27 mouse cellular contexts compared by ENCODE assay signal in genomic region chr7:75365480-75365879, GRCm38 (mm10). TPM values are rescaled to one million over a fixed set of nuclear protein-coding genes. Genes with fewer than 3 reads are reported as not detected.
DNase-seq lines count a peak whose midpoint lies in the region; ATAC-seq and TF ChIP-seq lines count a peak whose summit lies in the region.
"Had no signal": no experiment of that assay in that cellular context is flagged by ENCODE, and none has a peak within 500 bp of the region (broad histone marks: within the 10 kb centered on the region; RNA-seq: fewer than 3 reads in every experiment).

No protein-coding gene starts in this region.

- peaks cover 20% of the 10 kb centered on the region for H3K4me1 ChIP-seq in thymus, adult 2 months (replicated peaks; ENCODE audit: control insufficient read depth, insufficient read depth, low read length)
- H3K4me1 ChIP-seq: embryonic facial prominence, embryonic 13.5 days; intestine, embryonic 15.5 days had no signal

- peak; percentile 8 to 38; a peak in 1 of 4 replicates for ATAC-seq in hematopoietic stem cell, adult 5-6 weeks (replicated peaks in 1 of 2; ENCODE audit: insufficient read depth in 1 of 2, low FRiP score in 2 of 2, low TSS enrichment in 1 of 2, low read depth in 1 of 2, poor library complexity in 2 of 2, severe bottlenecking in 2 of 2)
- ATAC-seq in megakaryocyte progenitor cell, adult 5-6 weeks (replicated peaks; ENCODE audit: poor library complexity) = peak; percentile 72
- ATAC-seq: activated CD4-positive, CD25-positive, alpha-beta regulatory T cell, adult 4 months; CD4-positive, CD25-positive, alpha-beta regulatory T cell, adult 4 months; forebrain, embryonic 15.5 days; intestine, embryonic 15.5 days had no signal

- TF ChIP-seq CTCF in thymus, adult 2 months (IDR thresholded peaks at IDR 0.05; ENCODE audit: borderline replicate concordance, control insufficient read depth, extremely low read depth, insufficient read depth, low read length, poor library complexity) = no peak

- H3K36me3 ChIP-seq in thymus, adult 2 months (ENCODE audit: control insufficient read depth, insufficient read depth, low read length) = no peaks in the 10 kb centered on the region
- H3K36me3 ChIP-seq: embryonic facial prominence, embryonic 10.5 days; embryonic facial prominence, embryonic 13.5 days; forebrain, embryonic 12.5 days; forebrain, embryonic 15.5 days; hindbrain, embryonic 10.5 days; hindbrain, embryonic 15.5 days; intestine, embryonic 15.5 days had no signal

- DNase-seq in lung, postnatal 36 days = peak; percentile 20
- DNase-seq in lung, postnatal 10 days = no peak
- peak; percentile 39 for DNase-seq in Muller cell, postnatal 12 days (ENCODE audit: inconsistent ontology term)
- no peak for DNase-seq in thymus, adult 2 months
- no peak for DNase-seq in gastrocnemius, postnatal 10 days
- no peak for DNase-seq in layer of hippocampus, adult 18-20 months (ENCODE audit: low spot score in 2 of 2)
- DNase-seq: adrenal gland, postnatal 10 days; cerebellum, adult 11 months; cerebellum, adult 2 months; cerebellum, adult 9-11 months; cerebellum, postnatal 25 days; embryo, embryonic 11 days; gastrocnemius, postnatal 36 days; heart, adult 11 months had no signal

- WGBS in thymus, adult 2 months = 44% methylated on average over 3 of the region's 3 CpGs

- no peaks in the 10 kb centered on the region for H3K27me3 ChIP-seq in thymus, adult 2 months (ENCODE audit: control insufficient read depth, insufficient read depth, low read length)
- H3K27me3 ChIP-seq: embryonic facial prominence, embryonic 13.5 days; forebrain, embryonic 12.5 days; forebrain, embryonic 15.5 days; hindbrain, embryonic 15.5 days; intestine, embryonic 15.5 days had no signal

- no peak overlapping the region for H3K27ac ChIP-seq in thymus, adult 2 months (ENCODE audit: control insufficient read depth, insufficient read depth, low read length)
- H3K27ac ChIP-seq: embryonic facial prominence, embryonic 10.5 days; embryonic facial prominence, embryonic 13.5 days; forebrain, embryonic 12.5 days; forebrain, embryonic 15.5 days; hindbrain, embryonic 10.5 days; hindbrain, embryonic 15.5 days; intestine, embryonic 15.5 days had no signal

- no peak for TF ChIP-seq POLR2A in thymus, adult 2 months (IDR thresholded peaks at IDR 0.05; ENCODE audit: control insufficient read depth, extremely low read depth, insufficient read depth, low read length, poor library complexity)

- no peak overlapping the region for H3K4me3 ChIP-seq in thymus, adult 2 months (ENCODE audit: control insufficient read depth, insufficient read depth, low read length)
- H3K4me3 ChIP-seq: embryonic facial prominence, embryonic 10.5 days; embryonic facial prominence, embryonic 13.5 days; erythroblast, embryonic 14.5 days; forebrain, embryonic 12.5 days; forebrain, embryonic 15.5 days; hindbrain, embryonic 10.5 days; hindbrain, embryonic 15.5 days; intestine, embryonic 15.5 days had no signal

RNA-seq across cellular contexts. Expression of gene Sv2b, which starts 56.4 kb away (rescaled TPM):
- 0.13 TPM in 1 of 2 replicates, not detected in the other for total RNA-seq in hematopoietic stem cell, adult 5-6 weeks (2017)
- total RNA-seq in megakaryocyte progenitor cell, adult 5-6 weeks (2015) = not detected in 2 replicates
- not detected in 2 replicates for total RNA-seq in megakaryocyte progenitor cell, adult 5-6 weeks (2017)
- 0.77 and 0.94 TPM in 2 replicates for polyA plus RNA-seq in thymus, adult 2 months (2012; rRNA removed)
- total RNA-seq in gastrocnemius, postnatal 10 days (2021) = 1 to 10 TPM; 1.1 to 1.2 TPM
- 100 to 1,000 TPM; 305 to 312 TPM for total RNA-seq in layer of hippocampus, adult 18-20 months (2021)
- total RNA-seq: MEL had no signal
- polyA plus RNA-seq: activated CD4-positive, CD25-positive, alpha-beta regulatory T cell, adult 4 months; CD4-positive, CD25-positive, alpha-beta regulatory T cell, adult 4 months; erythroblast, embryonic 14.5 days had no signal

Comparison
In these comparisons a context has a peak if more than half of its experiments do, and no peak if none do; other contexts are left out.
1. DNase-seq: peak in lung, postnatal 36 days (single experiment) and Muller cell, postnatal 12 days (single experiment); none in lung, postnatal 10 days (single experiment), thymus, adult 2 months (single experiment), gastrocnemius, postnatal 10 days (single experiment) and layer of hippocampus, adult 18-20 months (0 of 2).
2. RNA of gene Sv2b, which starts 56.4 kb away (total RNA-seq): 305 to 312 TPM in layer of hippocampus, adult 18-20 months; 1.1 to 1.2 TPM in gastrocnemius, postnatal 10 days, 0.13 TPM in hematopoietic stem cell, adult 5-6 weeks and not detected in megakaryocyte progenitor cell, adult 5-6 weeks; every median in the first group is over 100 times any median in the second.